Mouse (Mus musculus) CH12.LX (cell line): ENCODE measurements at regions not wholly inside any gene's neighbourhood (a gene's known extent, or its start where the extent isn't known, plus 50 kb on each side); places are given as distances from the start of the nearest gene placed in this dataset.

Experiments
- DNase-seq: peaks from one replicate; pipeline ENCODE4 v3.0.0-alpha.2; 2013; ENCODE audit errors: extremely low read depth
- H3K27ac ChIP-seq: 2 replicates; pipeline ENCODE4 v1.5.1; 2012; ENCODE audit warnings: low read depth, mild to moderate bottlenecking, control low read depth, moderate library complexity; ENCODE audit not compliant: insufficient read depth
- H3K27me3 ChIP-seq: replicated peaks from 2 replicates; pipeline ENCODE3; 2012; ENCODE audit warnings: inconsistent platforms
- H3K36me3 ChIP-seq, 2 experiments: replicated peaks in 1 of 2; 2 replicates each; pipeline versions ENCODE3 to v1.6.1; 2012; ENCODE audit warnings: inconsistent platforms in 1 of 2, low read length in 1 of 2, mild to moderate bottlenecking in 1 of 2, mixed read lengths in 1 of 2, moderate library complexity in 1 of 2; ENCODE audit not compliant: control insufficient read depth in 1 of 2, insufficient read depth in 1 of 2
- H3K4me1 ChIP-seq, 2 experiments: 2 replicates each; pipeline ENCODE4 v1.6.1; 2012; ENCODE audit warnings: inconsistent platforms in 1 of 2, moderate library complexity in 1 of 2; ENCODE audit not compliant: insufficient read depth in 2 of 2, control insufficient read depth in 1 of 2
- H3K4me2 ChIP-seq: 2 replicates; pipeline ENCODE4 v1.6.1; 2012; ENCODE audit warnings: low read depth, mild to moderate bottlenecking, control low read depth; ENCODE audit not compliant: poor library complexity, insufficient read depth, severe bottlenecking
- H3K4me3 ChIP-seq, 3 experiments: fragments of 150-350 bp in 1 of 3; sonication (generic) in 1 of 3; replicated peaks in 1 of 3; 2 replicates each; pipeline versions ENCODE3 to v1.5.1; 2011 to 2012; ENCODE audit warnings: low read depth in 2 of 3, low read length in 2 of 3, mild to moderate bottlenecking in 2 of 3, moderate library complexity in 2 of 3, control low read depth in 1 of 3, improper control_type of control experiment in 1 of 3, inconsistent platforms in 1 of 3, mixed read lengths in 1 of 3; ENCODE audit not compliant: poor library complexity in 1 of 3
- H3K79me2 ChIP-seq: replicated peaks from 2 replicates; pipeline ENCODE4 v1.6.1; 2012; ENCODE audit warnings: mild to moderate bottlenecking, moderate library complexity; ENCODE audit not compliant: control insufficient read depth, poor library complexity, insufficient read depth, severe bottlenecking; ENCODE audit errors: extremely low read depth
- H3K9ac ChIP-seq: 2 replicates; pipeline ENCODE4 v1.6.1; 2012; ENCODE audit warnings: low read depth, mild to moderate bottlenecking, control low read depth, moderate library complexity; ENCODE audit not compliant: insufficient read depth
- H3K9me3 ChIP-seq: replicated peaks from 2 replicates; pipeline ENCODE3; 2012; ENCODE audit warnings: low read length, inconsistent platforms, mixed read lengths
- BHLHE40 ChIP-seq: IDR thresholded peaks from 2 replicates; pipeline ENCODE4 v1.6.1; 2011; ENCODE audit warnings: mild to moderate bottlenecking, low read depth, low read length, improper control_type of control experiment
- CHD1 ChIP-seq: IDR thresholded peaks from 2 replicates; pipeline ENCODE4 v1.6.1; 2012; ENCODE audit warnings: low read depth, low read length, improper control_type of control experiment, inconsistent platforms
- CHD2 ChIP-seq: IDR thresholded peaks from 2 replicates; pipeline ENCODE4 v1.6.1; 2011; ENCODE audit warnings: low read length, improper control_type of control experiment
- EP300 ChIP-seq: IDR thresholded peaks from 2 replicates; pipeline ENCODE4 v1.6.1; 2011; ENCODE audit warnings: low read length, improper control_type of control experiment
- ETS1 ChIP-seq: conservative IDR thresholded peaks from 2 replicates; pipeline ENCODE4 v1.6.1; 2012; ENCODE audit warnings: low read depth, mild to moderate bottlenecking, inconsistent platforms, low read length, improper control_type of control experiment, moderate library complexity
- GABPA ChIP-seq: IDR thresholded peaks from 2 replicates; pipeline ENCODE4 v1.6.1; 2012; ENCODE audit warnings: low read depth, low read length, improper control_type of control experiment, inconsistent platforms; ENCODE audit not compliant: insufficient replicate concordance
- HCFC1 ChIP-seq: IDR thresholded peaks from 2 replicates; pipeline ENCODE4 v1.6.1; 2012; ENCODE audit warnings: low read depth, mild to moderate bottlenecking, inconsistent platforms, low read length, improper control_type of control experiment
- IRF4 ChIP-seq: IDR thresholded peaks from 2 replicates; pipeline ENCODE4 v1.6.1; 2014; ENCODE audit warnings: low read depth, mild to moderate bottlenecking, inconsistent platforms, low read length, improper control_type of control experiment
- JUND ChIP-seq: conservative IDR thresholded peaks from 2 replicates; pipeline ENCODE4 v1.6.1; 2011; ENCODE audit warnings: low read depth, low read length, improper control_type of control experiment
- MAFK ChIP-seq: IDR thresholded peaks from 2 replicates; pipeline ENCODE4 v1.6.1; 2011; ENCODE audit warnings: low read length, improper control_type of control experiment; ENCODE audit not compliant: insufficient replicate concordance
- MAZ ChIP-seq: IDR thresholded peaks from 2 replicates; pipeline ENCODE4 v1.6.1; 2012; ENCODE audit warnings: low read depth, mild to moderate bottlenecking, inconsistent platforms, low read length, improper control_type of control experiment, moderate library complexity
- MYC ChIP-seq: IDR thresholded peaks from 2 replicates; pipeline ENCODE4 v1.6.1; 2011; ENCODE audit warnings: low read depth, mild to moderate bottlenecking, improper control_type of control experiment, low read length
- PAX5 ChIP-seq: IDR thresholded peaks from 2 replicates; pipeline ENCODE4 v1.6.1; 2012; ENCODE audit warnings: low read length, inconsistent platforms, mixed read lengths
- RAD21 ChIP-seq: IDR thresholded peaks from 2 replicates; pipeline ENCODE4 v1.6.1; 2011; ENCODE audit warnings: low read depth, mild to moderate bottlenecking, low read length, improper control_type of control experiment, moderate library complexity
- RCOR1 ChIP-seq: conservative IDR thresholded peaks from 2 replicates; pipeline ENCODE4 v1.6.1; 2012; ENCODE audit warnings: low read depth, mild to moderate bottlenecking, inconsistent platforms, low read length, improper control_type of control experiment
- SIN3A ChIP-seq: IDR thresholded peaks from 2 replicates; pipeline ENCODE4 v1.6.1; 2012; ENCODE audit warnings: low read length, improper control_type of control experiment, inconsistent platforms
- TBP ChIP-seq: conservative IDR thresholded peaks from 2 replicates; pipeline ENCODE4 v1.6.1; 2011; ENCODE audit warnings: low read depth, low read length, improper control_type of control experiment
- UBTF ChIP-seq: IDR thresholded peaks from 2 replicates; pipeline ENCODE4 v1.6.1; 2012; ENCODE audit warnings: low read depth, mild to moderate bottlenecking, inconsistent platforms, low read length, improper control_type of control experiment, moderate library complexity
- ZC3H11A ChIP-seq: IDR thresholded peaks from 2 replicates; pipeline ENCODE4 v1.6.1; 2012; ENCODE audit warnings: low read depth, mild to moderate bottlenecking, inconsistent platforms, low read length, improper control_type of control experiment
- ZKSCAN1 ChIP-seq: IDR thresholded peaks from 2 replicates; pipeline ENCODE4 v1.6.1; 2012; ENCODE audit warnings: low read depth, inconsistent platforms, low read length, improper control_type of control experiment, borderline replicate concordance
- ZMIZ1 ChIP-seq: IDR thresholded peaks from 2 replicates; pipeline ENCODE4 v1.6.1; 2012; ENCODE audit warnings: low read depth, mild to moderate bottlenecking, inconsistent platforms, low read length, improper control_type of control experiment
- ZNF384 ChIP-seq: IDR thresholded peaks from 2 replicates; pipeline ENCODE4 v1.6.1; 2012; ENCODE audit warnings: low read depth, low read length, improper control_type of control experiment, inconsistent platforms
- dilution Hi-C: fragments of 300-500 bp; cut with MboI; formaldehyde crosslinking; loops from 2 replicates; pipeline ENCODE4 v1.14.3; 2020; ENCODE audit warnings: low sequenced_read_pairs; ENCODE audit not compliant: extremely low pct_unique_long_range_greater_than_20kb, extremely low pct_ligation_motif_present
- in situ Hi-C: fragments of 300-500 bp; cut with MboI; formaldehyde crosslinking; loops from 3 replicates; pipeline ENCODE4 v1.14.3; 2019; ENCODE audit warnings: low sequenced_read_pairs, low pct_ligation_motif_present, low pct_unique_long_range_greater_than_20kb, mixed read lengths

GRCm38 (mm10) chr3:52775156-52775555 lies 241.9 kb downstream of the Cog6 start:
- dilution Hi-C loops (no loop called here), in situ Hi-C loops (no loop called here)
- DNase-seq: no peak
- Histone ChIP-seq H3K4me2 (no peak overlapping the region), H3K79me2 (no peaks in the 10 kb centered on the region), H3K4me1 (no peaks in the 10 kb centered on the region), H3K27me3 (no peaks in the 10 kb centered on the region), H3K9ac (no peak overlapping the region), H3K4me3 (no peak overlapping the region), H3K27ac (no peak overlapping the region), H3K9me3 (no peaks in the 10 kb centered on the region), H3K36me3 (no peaks in the 10 kb centered on the region)
- TF ChIP-seq BHLHE40 (no peak), ZKSCAN1 (no peak), MAFK (no peak), CHD2 (no peak), PAX5 (no peak), ZNF384 (no peak), ETS1 (no peak), UBTF (no peak), SIN3A (no peak), CHD1 (no peak), HCFC1 (no peak), EP300 (no peak), MYC (no peak), MAZ (no peak), GABPA (no peak), IRF4 (no peak), JUND (no peak), TBP (no peak)

GRCm38 (mm10) chr3:52774734-52775133 lies 242.3 kb downstream of the Cog6 start:
- H3K4me2 ChIP-seq: no peak overlapping the region
- in situ Hi-C loops: loop anchor here (25.0 kb wide), 1 partner anchor 512 kb away; the partner anchor contains the start of gene Foxo1
- no peak for DNase-seq

More at GRCm38 (mm10) chr3:52774734-52775133, 242.3 kb downstream of the Cog6 start:
- Histone ChIP-seq H3K36me3 (no peaks in the 10 kb centered on the region), H3K27ac (no peak overlapping the region), H3K4me3 (no peak overlapping the region), H3K79me2 (no peaks in the 10 kb centered on the region), H3K27me3 (no peaks in the 10 kb centered on the region), H3K9ac (no peak overlapping the region), H3K4me1 (no peaks in the 10 kb centered on the region), H3K9me3 (no peaks in the 10 kb centered on the region)
- dilution Hi-C loops: no loop called here
- TF ChIP-seq IRF4: no peak
- TF ChIP-seq GABPA: no peak
- no peak for TF ChIP-seq RAD21
- TF ChIP-seq ZMIZ1: no peak
- TF ChIP-seq JUND: no peak
- TF ChIP-seq RCOR1: no peak
- no peak for TF ChIP-seq ZC3H11A
